Mouse (Mus musculus) megakaryocyte, embryonic 14.5 days (primary cell): ENCODE measurements around the gene Nipbl. TPM values are rescaled to one million over a fixed set of nuclear protein-coding genes. Genes with fewer than 3 reads are reported as not detected.

ENCODE experiments used
- H3K27me3 ChIP-seq: replicated peaks from 2 replicates; pipeline ENCODE3; 2012; ENCODE audit warnings: inconsistent platforms
- H3K36me3 ChIP-seq: replicated peaks from 2 replicates; pipeline ENCODE3; 2012; ENCODE audit warnings: low read length, inconsistent platforms, mixed read lengths
- H3K4me1 ChIP-seq: 2 replicates; pipeline ENCODE4 v1.6.1; 2012; ENCODE audit warnings: inconsistent platforms
- H3K4me3 ChIP-seq: replicated peaks from 2 replicates; pipeline ENCODE3; 2012; ENCODE audit warnings: moderate library complexity, mild to moderate bottlenecking, inconsistent platforms
- H3K9me3 ChIP-seq: 2 replicates; pipeline ENCODE4 v1.6.1; 2012; ENCODE audit warnings: inconsistent platforms
- FLI1 ChIP-seq: IDR thresholded peaks from 2 replicates; pipeline ENCODE4 v1.6.1; 2012; ENCODE audit warnings: low read length, inconsistent platforms, mixed read lengths
- GATA1 ChIP-seq: IDR thresholded peaks from 3 replicates; pipeline ENCODE4 v1.6.1; 2012; ENCODE audit warnings: mixed read lengths, low read length, inconsistent platforms, borderline replicate concordance
- polyA plus RNA-seq: library from polyadenylated mRNA; stranded (reverse); fragments of >175 nt; gene quantifications from 2 replicates; pipeline ENCODE4 v1.2.3, GENCODE M21; 2012; ENCODE audit warnings: low replicate concordance; ENCODE audit not compliant: insufficient read depth

Nipbl gene
- polyA plus RNA-seq, 1 experiment = 1.7 TPM

GRCm38 (mm10) chr15:8382213-8382612, 62.0 kb downstream of the Nipbl start:
- H3K4me1 ChIP-seq = peaks cover 7% of the 10 kb centered on the region
- H3K9me3 ChIP-seq = no peaks in the 10 kb centered on the region
- no peaks in the 10 kb centered on the region for H3K36me3 ChIP-seq
- no peak overlapping the region for H3K4me3 ChIP-seq
- TF ChIP-seq GATA1 = no peak
- TF ChIP-seq FLI1 = no peak
- H3K27me3 ChIP-seq = no peaks in the 10 kb centered on the region

- Histone ChIP-seq H3K27me3 (no peaks in the 10 kb centered on the region), H3K4me3 (no peak overlapping the region), H3K4me1 (peaks cover 8% of the 10 kb centered on the region), H3K36me3 (peaks cover 27% of the 10 kb centered on the region), H3K9me3 (no peaks in the 10 kb centered on the region)
- TF ChIP-seq FLI1 (no peak), GATA1 (no peak)
These were observed 68.6 kb downstream of the Nipbl start for GRCm38 (mm10) chr15:8375657-8376056.

GRCm38 (mm10) chr15:8374724-8375123, 69.5 kb downstream of the Nipbl start:
- Histone ChIP-seq H3K9me3 (no peaks in the 10 kb centered on the region), H3K27me3 (no peaks in the 10 kb centered on the region), H3K4me3 (no peak overlapping the region), H3K36me3 (peaks cover 36% of the 10 kb centered on the region), H3K4me1 (peaks cover 8% of the 10 kb centered on the region)
- TF ChIP-seq GATA1 = no peak; the same call in 2 of the 3 replicates
- no peak for TF ChIP-seq FLI1

- Histone ChIP-seq H3K36me3 (peaks cover 56% of the 10 kb centered on the region), H3K9me3 (no peaks in the 10 kb centered on the region), H3K4me3 (no peak overlapping the region), H3K27me3 (no peaks in the 10 kb centered on the region), H3K4me1 (no peaks in the 10 kb centered on the region)
- no peak for TF ChIP-seq GATA1
- TF ChIP-seq FLI1 = no peak
These were observed 97.0 kb downstream of the Nipbl start for GRCm38 (mm10) chr15:8347104-8347773.

GRCm38 (mm10) chr15:8340596-8340995, 103.7 kb downstream of the Nipbl start:
- H3K4me1 ChIP-seq = no peaks in the 10 kb centered on the region
- no peaks in the 10 kb centered on the region for H3K9me3 ChIP-seq
- H3K4me3 ChIP-seq = no peak overlapping the region
- no peak for TF ChIP-seq FLI1
- H3K27me3 ChIP-seq = no peaks in the 10 kb centered on the region
- peaks cover 80% of the 10 kb centered on the region for H3K36me3 ChIP-seq

GRCm38 (mm10) chr15:8331547-8331946, 112.7 kb downstream of the Nipbl start:
- TF ChIP-seq GATA1 (no peak), FLI1 (no peak)
- Histone ChIP-seq H3K9me3 (no peaks in the 10 kb centered on the region), H3K4me1 (no peaks in the 10 kb centered on the region), H3K36me3 (peaks cover 95% of the 10 kb centered on the region), H3K27me3 (no peaks in the 10 kb centered on the region), H3K4me3 (no peak overlapping the region)

GRCm38 (mm10) chr15:8325629-8326028, 118.6 kb downstream of the Nipbl start:
- peaks cover 96% of the 10 kb centered on the region for H3K36me3 ChIP-seq
- H3K27me3 ChIP-seq = no peaks in the 10 kb centered on the region
- no peaks in the 10 kb centered on the region for H3K9me3 ChIP-seq
- H3K4me3 ChIP-seq = no peak overlapping the region
- TF ChIP-seq GATA1 (no peak), FLI1 (no peak)
- no peaks in the 10 kb centered on the region for H3K4me1 ChIP-seq

- peaks cover 96% of the 10 kb centered on the region for H3K36me3 ChIP-seq
- H3K4me1 ChIP-seq = no peaks in the 10 kb centered on the region
- no peak overlapping the region for H3K4me3 ChIP-seq
- H3K9me3 ChIP-seq = no peaks in the 10 kb centered on the region
- TF ChIP-seq FLI1 (no peak), GATA1 (no peak)
- H3K27me3 ChIP-seq = no peaks in the 10 kb centered on the region
These were observed 119.4 kb downstream of the Nipbl start for GRCm38 (mm10) chr15:8324833-8325232.

- TF ChIP-seq FLI1 = no peak
- no peak for TF ChIP-seq GATA1
- Histone ChIP-seq H3K9me3 (no peaks in the 10 kb centered on the region), H3K4me3 (no peak overlapping the region), H3K36me3 (peaks cover 96% of the 10 kb centered on the region), H3K27me3 (no peaks in the 10 kb centered on the region), H3K4me1 (no peaks in the 10 kb centered on the region)
These were observed 120.2 kb downstream of the Nipbl start for GRCm38 (mm10) chr15:8324061-8324460.

- Histone ChIP-seq H3K9me3 (no peaks in the 10 kb centered on the region), H3K36me3 (peaks cover 93% of the 10 kb centered on the region), H3K27me3 (no peaks in the 10 kb centered on the region), H3K4me1 (no peaks in the 10 kb centered on the region), H3K4me3 (no peak overlapping the region)
- TF ChIP-seq FLI1 = no peak
- no peak for TF ChIP-seq GATA1
These were observed 122.8 kb downstream of the Nipbl start for GRCm38 (mm10) chr15:8321491-8321890.

GRCm38 (mm10) chr15:8319191-8319590, 125.1 kb downstream of the Nipbl start:
- Histone ChIP-seq H3K4me3 (no peak overlapping the region), H3K9me3 (no peaks in the 10 kb centered on the region), H3K4me1 (no peaks in the 10 kb centered on the region), H3K36me3 (peaks cover 77% of the 10 kb centered on the region), H3K27me3 (no peaks in the 10 kb centered on the region)
- TF ChIP-seq GATA1 (no peak), FLI1 (no peak)
